Mouse (Mus musculus) lung, postnatal 10 days (tissue): ENCODE data around the gene Camk2d.
A peak's percentile ranks its signal among the peaks of the same experiment; 100 is the strongest.

Experiments
- DNase-seq: peaks from one replicate; pipeline ENCODE4 v3.0.0; 2021

Gene Camk2d

GRCm38 (mm10) chr3:126691565-126691964 is 95.5 kb downstream of the Camk2d start:
- DNase-seq = no peak

DNA sequence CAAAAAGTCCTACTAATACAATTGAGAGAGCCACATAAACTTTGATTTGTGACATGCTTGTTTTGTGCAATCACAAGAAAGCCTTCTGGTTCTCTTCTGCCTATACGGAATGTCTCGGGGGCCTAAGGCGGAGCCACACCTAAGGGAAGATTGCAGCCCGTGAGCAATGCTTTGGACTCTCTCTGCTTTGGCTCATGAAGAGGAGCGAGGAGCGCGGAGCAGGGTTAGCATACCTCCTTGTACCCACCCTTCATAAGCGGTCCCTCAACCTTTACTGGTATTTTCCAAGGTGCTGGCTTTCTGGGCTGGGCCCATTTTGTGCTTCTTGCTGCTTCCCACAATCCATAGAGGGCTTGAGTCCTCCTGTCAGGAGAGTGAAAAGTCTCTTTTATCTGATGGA is 96.7 kb downstream of the Camk2d start:
- DNase-seq = peak; percentile 14

DNA sequence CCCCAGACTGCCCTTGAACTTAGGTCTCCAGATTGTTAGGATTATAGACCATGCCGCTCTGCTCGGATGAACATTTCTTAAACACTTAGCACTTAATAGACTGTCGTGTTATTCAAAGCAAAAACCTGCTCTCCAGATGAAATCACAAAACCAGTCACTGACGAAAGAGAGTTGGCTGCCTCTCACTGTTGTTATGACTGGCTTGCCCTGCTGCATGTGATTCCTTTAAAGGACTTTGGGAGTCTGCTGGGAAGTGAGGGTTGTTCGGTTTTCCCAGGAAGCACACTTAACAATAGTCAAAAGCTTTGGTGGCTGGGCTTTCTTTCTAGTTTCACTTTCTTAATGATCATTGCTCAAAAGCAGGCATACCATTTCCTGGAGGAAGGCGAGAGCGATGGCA is 97.2 kb downstream of the Camk2d start:
- DNase-seq = peak; percentile 69

- DNase-seq = peak; percentile 60
These were observed 99.6 kb downstream of the Camk2d start for GRCm38 (mm10) chr3:126695456-126696293.

DNA sequence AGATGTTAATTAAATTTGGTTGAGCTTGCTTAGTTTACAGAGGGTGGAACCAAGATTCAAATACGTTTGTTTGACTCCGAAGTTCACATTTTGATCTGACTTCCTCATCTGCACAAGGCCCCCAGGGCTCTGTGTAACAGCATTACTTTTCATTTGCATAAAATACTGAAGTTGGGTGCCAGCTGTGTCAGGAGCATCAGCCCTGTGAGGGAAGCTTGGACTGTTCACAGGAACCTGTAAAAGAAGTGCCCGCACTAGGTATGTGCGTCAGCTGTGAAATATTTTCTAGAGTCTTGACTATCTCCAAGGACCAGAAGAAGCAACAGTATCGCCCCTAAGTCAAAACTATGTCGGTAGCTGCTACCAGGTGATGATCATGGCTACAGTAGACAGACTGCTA is 100.5 kb downstream of the Camk2d start:
- DNase-seq = no peak

- no peak for DNase-seq
These were observed 103.6 kb downstream of the Camk2d start for GRCm38 (mm10) chr3:126699740-126700139.

DNA sequence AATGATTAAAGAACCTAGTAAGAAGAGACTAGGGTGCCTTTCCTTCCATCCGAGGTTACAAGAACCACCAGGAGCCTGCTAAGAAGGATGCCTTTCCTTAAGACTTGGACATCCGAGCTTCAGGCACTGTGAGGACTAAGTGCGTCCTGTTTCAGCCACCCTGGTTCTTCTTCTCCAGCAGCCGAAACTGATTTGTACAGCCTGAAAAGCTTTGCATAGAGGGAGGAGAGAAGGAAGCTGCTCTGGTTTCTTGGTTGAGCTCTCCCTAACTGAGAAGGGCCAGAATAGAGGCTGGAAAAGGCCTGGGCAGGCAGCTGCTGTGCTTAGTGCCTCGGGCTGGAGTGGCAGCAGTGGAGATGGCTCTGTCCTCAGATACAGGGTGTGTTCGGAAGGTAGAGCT is 105.0 kb downstream of the Camk2d start:
- no peak for DNase-seq

GRCm38 (mm10) chr3:126701586-126701985 is 105.5 kb downstream of the Camk2d start:
- no peak for DNase-seq

GRCm38 (mm10) chr3:126705490-126705889 is 109.4 kb downstream of the Camk2d start:
- DNase-seq = no peak

DNA sequence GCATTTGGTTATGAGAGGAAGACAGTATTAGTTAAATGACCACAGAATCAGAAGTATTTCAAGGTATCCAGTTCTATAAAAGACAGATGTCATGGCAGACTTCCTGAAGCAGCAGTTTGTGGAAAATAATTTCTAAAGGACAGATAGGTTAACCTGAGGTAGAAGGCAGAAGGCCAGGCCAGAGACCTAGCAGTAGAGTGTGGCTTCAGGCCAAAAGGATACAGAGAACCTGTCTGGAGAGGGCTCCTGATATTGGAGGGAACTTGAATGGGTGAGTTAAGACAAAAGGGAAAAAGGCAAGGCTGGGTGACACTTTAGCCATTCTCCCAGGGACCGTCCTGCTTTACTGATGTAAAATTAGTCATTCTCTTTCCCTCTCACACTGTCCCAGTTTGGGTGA is 118.2 kb downstream of the Camk2d start:
- no peak for DNase-seq

GRCm38 (mm10) chr3:126723021-126723449 is 126.9 kb downstream of the Camk2d start:
- DNase-seq = no peak

DNA sequence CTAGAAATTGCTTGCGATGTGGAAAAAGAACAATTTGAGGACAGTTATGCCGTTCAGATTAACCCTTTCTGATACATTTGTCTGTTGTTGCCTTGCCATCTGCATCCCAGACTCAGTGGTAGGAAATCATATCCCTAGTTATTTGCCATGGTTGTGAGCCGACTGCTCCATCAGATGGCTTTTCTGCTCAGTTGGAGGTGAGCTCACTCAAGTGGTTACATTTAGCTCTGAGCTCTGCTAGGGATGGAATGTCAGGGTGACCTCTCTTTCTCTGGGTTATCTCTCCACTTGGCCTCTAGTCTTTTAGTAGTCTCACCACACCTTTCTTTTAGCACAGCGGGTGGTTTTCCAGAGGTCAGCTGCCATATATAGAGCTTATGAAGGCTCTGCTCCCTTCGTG is 127.4 kb downstream of the Camk2d start:
- no peak for DNase-seq

DNA sequence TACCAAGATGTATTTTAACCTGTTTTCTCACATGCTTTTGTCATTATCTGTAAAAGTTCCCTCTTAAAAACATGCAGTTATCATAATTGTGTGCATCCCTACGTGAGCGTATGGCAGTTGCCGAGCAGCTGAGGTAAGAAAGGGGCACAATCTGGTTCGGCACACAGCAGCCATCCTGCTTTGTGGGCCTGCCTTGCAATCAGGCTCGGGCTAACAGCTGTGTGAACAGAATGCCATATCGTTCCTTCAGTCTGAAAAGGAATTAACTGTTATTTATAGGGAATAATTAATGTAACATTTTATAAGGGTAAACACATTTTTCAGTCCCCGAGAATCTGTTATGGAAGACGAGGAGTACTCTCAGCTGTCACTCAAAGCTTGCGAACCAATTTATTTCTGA is 129.5 kb downstream of the Camk2d start:
- DNase-seq = no peak

- no peak for DNase-seq
These were observed 131.3 kb downstream of the Camk2d start for GRCm38 (mm10) chr3:126727387-126727786.

DNA sequence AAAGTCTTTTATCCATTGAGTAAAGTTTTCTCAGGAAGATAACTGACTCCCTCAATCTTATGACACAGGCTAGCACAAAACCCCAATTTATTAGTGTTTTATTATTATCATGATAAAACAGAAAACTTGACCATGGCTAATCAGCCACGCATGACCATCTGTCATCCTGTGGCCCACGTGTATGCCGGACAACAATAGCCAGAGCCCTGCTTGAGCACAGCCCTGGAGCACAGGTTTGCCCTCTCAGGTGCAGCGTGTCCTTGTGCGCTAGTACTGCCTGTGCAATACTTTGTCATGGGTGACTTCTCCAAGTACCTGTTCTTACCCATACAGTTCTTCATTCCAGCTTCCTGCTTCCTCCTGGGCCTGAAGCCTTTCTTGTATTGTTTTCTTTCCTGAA is 134.3 kb downstream of the Camk2d start:
- DNase-seq = no peak

DNA sequence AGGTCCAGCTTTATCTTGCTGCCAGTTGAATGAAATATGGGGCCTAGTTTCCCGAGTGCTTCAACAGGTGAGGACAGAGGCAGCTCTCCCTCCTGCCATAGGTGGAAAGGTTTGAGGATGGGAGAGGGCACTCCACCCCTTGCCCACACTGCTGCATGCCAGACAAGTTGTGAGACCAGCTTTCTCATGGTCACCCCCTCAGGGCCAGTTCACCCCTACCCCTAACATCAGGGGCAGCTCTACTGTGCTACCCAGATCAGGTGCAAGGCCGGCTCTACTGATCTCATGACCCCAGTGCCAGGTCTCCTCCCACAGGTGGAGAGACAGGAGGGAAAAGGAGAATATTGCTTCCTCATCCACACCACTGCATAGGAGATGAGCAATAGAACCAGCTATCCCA is 136.2 kb downstream of the Camk2d start:
- DNase-seq = no peak

- DNase-seq = no peak
These were observed 138.4 kb downstream of the Camk2d start for GRCm38 (mm10) chr3:126734533-126734932.

- no peak for DNase-seq
These were observed 139.1 kb downstream of the Camk2d start for GRCm38 (mm10) chr3:126735211-126735610.

- DNase-seq = peak; percentile 15
These were observed 141.0 kb downstream of the Camk2d start for GRCm38 (mm10) chr3:126737128-126737527.

- DNase-seq = no peak
These were observed 144.0 kb downstream of the Camk2d start for GRCm38 (mm10) chr3:126740146-126740545.

DNA sequence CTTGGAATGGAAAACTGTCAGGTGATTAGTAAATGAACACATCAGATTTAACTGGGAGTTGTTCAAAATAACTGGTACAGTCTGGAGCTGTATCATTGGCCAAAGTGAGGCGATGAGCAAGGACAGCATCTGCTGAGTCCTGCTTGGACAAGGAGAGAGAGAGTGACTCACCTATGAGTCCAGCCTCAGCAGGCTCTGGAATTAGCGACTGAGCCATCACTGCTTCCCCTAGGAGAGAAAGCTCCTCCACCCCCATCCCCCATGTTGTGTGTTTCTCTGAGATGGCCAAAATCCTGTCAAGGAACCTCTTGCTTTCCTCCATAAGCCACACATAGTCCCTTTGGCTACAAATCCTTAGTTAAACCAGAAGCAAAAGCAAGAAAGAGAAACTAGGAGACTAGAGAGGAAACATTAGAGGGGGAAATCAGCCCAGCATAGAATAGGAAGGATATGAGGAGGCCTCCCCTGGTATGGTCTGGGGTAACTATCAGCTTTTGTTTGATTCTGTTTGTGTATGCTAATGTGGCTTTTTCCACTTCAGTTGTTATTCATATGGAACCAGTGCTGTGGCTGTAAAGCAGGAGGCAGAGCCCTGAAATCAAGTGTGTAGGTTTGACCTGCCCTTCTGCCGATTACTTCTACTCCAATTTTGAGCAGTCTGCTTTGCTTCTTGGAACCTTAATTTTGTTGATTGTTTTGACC is 148.5 kb downstream of the Camk2d start:
- DNase-seq = no peak

DNA sequence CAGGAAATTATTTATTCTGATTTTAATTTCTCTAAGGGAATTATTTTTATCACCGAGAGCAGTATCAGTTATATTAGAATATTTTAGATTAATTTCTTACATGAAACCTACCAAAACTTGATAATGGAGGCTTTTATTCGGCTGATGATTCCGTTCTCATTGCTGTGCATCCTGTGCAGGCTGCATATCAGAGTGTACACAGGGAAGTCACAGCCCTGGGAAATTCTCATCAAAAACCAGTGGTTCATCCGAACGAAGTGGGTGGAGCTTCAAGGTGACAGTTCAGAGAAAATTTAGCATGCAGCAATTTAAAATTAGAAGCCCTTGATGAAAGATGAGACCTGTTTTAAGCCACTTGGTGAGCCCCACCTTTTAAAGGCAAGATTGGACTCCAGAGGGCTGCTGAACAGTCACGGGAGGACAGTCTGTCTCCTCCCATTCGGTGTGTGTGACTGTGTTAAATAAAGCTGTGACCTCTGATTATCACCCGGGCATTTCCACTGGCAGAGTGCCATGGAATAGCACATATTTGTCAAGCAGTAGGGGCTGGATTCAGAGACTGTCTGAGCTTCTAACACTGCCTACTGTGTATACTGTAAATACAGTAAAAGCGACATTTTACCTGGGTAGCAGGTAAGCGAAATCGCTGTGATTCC is 150.2 kb downstream of the Camk2d start:
- peak; percentile 13 for DNase-seq

DNA sequence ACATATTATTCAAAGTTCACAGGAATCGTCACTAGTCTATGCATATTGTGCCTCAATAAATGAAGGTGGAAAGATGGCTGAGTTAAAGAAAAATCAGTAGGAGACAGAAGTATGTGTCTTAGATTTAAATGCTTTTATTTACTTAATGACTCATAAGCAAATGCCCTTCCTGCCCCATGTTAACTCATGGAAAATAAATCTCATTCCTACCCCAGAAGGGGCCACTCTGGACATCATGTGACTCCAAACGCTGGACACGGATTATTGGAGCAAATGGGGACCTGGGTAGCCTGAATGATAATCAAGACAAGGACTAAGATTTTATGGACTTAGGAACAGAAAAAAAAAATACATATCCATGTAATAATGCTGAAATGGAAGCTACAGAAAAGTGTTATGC is 151.5 kb downstream of the Camk2d start:
- DNase-seq = no peak
